Mouse (Mus musculus) CD8-positive naive resting alpha-beta T cell, adult 2 months (primary cell): ENCODE data around the gene Lmf1.

Experiments used
- DNase-seq, 2 experiments: peaks; one replicate each; pipeline ENCODE4 v3.0.0; 2022; ENCODE audit warnings: low read depth in 2 of 2, low spot score in 2 of 2

Gene Lmf1

DNA sequence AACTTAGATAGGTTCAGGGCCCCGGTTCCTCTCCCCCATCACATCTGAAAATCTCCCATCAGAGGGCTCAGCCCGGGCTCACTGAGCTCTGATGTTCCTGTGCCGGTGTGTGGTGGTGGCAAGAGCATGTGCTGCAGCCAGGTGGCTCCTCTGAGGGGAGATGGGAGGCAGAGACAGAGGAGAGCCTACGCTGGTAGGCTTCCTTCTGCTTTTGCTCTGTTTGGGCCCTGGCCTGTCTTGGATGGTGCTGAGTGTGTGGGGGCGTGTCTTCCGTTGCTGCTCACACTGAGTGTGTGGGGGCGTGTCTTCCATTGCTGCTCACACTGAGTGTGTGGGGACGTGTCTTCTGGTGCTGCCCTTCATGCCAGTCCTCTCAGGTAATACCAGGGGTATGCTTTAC, 23.5 kb downstream of the Lmf1 start:
- no peak for DNase-seq

DNA sequence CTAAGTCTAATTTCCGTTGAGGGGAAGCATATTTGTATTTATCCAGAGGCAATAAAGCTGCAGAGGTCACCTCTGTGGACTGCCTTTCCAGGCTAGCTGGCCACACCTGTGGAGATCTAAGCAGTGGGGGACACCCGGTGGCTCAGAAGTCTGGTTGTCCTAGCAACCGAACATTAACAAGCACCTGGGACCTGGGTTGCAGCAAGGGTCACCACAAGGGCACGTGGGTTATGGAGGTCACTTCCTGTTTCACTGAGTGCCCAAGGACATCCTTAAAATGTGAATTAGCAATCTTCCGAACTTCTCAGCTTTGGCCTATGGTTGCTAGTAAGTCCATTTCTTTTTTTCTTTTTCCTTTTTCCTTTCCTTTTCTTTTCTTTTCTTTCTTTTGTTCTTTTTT, 25.3 kb downstream of the Lmf1 start:
- no peak for DNase-seq

DNA sequence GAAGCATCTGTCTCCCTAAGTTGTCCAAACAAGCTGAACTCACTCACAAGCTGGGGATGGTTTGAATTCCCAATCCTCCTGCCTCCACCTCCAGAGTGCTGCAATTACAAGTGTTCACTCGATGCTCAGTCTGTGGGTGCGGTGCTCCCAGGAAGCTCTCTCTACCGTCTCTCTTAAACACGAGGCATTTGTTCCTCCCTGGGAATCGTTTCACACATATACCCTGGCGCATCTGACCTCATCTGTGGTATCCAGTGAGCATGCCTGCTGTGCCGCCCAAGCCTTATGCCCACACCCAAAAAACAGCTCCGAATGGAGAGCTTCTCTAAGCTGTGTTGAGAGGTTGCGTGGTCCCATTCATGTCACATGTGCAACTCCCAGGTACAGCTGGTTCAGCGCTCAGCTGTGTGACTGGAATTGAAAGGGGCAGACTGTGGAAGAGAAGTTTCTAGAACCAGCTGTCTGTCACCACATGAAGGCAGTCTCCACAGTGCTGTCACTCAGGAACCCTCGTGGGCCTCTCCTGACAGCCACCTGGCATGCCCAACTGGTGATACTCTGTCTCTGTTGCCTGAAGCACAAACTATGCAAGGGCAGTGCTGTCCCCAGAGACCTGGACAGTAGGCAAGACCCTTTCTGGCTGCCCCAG, 29.4 kb downstream of the Lmf1 start:
- no peak for DNase-seq

DNA sequence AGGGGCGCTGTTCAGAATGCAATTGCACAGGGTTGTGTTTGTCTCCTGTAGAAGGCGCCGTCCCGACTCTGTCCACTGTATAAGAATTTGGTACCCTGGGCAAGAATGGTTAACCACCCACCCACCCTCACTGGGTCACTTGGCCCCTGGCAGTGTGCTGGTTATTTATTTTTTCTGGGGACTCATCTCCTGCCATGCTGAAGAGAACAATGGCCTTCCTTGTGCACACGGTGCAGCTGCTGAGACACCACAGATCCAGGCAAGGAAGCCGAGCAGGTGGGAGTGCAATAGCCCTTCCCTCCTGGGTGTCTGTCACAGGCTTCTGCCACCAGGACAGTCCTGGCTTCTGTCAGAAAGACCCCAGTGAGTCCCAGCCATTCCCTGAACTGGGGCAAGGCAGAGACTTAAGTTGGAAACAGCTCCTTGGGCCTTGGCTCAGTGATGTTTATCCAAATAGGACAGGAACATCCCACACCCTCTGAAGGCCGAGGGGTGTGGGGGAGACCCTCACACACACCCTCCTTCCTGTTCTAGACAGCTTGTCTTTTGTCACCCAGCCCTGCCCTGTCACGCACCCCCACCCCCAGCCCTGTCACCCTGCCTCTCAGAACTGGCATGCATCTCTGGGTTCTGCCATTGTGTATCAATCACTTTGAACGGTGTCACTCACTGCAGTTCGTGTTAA, 30.1 kb downstream of the Lmf1 start:
- DNase-seq = no peak

DNA sequence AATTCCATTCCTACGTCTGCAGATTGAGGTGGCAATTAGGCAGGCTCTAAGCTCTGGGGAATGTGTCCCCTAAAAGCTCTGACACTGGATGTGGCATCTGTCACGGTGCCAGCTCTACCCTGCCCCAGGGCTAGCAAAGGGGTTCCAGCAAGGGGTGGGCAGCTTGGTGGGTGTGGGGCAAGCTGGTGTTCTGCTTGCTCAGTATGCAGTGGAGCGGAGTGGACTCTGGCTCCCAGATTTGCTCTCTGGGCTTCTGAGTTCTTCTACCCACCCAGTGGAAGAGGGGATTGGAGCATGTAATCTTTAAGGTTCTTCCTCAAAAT, 30.6 kb downstream of the Lmf1 start:
- DNase-seq = no peak

DNA sequence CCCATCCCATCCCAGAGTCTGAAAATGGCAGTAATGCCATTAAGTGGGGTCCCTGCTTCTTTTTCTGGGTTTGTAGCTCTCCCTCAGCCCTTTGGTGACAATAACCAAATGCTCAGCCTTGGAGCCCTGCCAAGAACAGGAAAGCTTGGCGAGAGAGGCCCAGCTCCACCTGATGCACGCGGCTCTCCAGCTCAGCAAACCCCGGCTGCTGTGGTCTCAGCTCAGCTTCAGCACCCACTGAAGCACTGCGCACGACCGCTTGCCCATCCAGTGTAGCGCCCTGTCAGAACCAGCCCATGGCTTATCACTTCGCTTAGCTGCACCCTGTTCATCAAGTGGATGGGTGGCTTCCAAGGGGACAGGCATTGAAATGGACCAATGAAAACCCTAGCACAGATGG, 31.3 kb downstream of the Lmf1 start:
- DNase-seq = no peak

DNA sequence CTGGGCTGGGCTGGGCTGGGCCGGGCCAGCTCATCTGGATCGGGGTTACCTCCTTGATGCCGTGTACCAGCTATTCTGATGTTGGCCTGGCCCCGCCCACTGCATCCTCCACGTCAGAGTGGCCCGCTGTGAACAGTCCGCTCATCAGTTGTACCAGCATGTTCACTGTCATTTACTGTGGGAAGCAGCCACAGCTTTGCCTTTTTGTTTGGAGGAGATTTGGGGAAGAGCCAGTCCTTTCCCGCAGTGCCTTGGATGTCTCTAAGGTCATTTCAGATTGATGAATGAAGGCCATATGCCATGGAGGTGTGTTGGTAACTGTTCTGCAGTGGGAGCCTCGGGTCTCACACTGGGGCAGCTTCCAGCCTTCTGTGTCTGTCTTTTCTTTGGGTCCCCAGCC, 33.7 kb downstream of the Lmf1 start:
- no peak for DNase-seq

DNA sequence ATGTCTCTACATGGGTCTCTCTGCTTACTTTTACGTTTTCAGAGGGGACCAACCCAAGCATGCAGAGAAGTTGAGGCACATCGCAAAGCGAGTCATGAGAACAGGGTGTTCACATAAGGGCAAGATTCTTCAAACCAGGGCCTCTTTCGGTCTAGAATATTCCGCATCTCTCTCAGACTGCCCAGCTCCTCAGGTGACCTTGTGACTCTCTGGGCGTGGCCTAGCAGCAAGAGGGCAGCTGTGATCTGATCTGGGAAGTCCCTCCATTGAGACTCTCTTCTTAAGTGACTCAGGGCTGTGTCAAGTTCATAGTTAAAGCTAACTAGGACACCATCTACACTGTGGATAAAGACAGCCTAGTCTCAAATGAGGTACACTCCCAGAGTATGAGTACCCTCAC, 34.4 kb downstream of the Lmf1 start:
- DNase-seq = no peak

DNA sequence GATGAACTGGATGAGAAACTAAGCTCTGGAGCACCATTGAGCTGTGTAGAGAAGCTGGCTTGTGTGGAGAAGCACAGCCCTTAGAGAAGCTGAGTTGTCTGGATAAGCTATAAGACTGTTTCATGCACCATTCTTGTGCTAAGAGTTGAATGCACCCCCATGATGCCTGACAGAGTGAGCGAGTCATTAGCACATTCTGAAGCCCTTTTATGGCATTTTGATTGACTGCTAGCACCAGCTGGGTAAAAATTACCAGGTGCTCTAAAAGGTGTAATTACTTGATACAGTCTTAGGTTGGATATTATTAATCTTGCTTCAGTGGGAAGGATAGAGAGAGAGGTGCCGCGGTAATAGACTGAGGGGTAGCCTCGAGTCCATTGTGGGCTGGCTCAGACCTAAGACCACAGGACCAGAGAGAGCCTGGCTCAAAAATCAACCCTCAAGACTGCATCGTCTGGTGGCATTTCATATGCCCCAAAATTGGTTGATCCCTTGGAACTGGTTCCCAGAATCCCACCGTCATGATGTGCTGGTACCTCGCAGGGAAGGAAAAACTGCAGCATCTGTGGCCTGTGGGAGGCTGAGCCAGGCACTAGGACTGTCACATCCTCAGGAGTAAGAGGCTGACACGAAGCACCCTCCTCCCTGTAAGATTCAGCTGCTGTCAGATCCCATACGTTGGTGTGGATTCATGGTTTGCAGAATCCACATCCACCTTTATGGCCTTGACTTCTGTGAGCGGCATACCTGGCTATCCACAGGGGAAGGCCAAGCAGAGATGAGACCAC, 36.0 kb downstream of the Lmf1 start:
- no peak for DNase-seq

DNA sequence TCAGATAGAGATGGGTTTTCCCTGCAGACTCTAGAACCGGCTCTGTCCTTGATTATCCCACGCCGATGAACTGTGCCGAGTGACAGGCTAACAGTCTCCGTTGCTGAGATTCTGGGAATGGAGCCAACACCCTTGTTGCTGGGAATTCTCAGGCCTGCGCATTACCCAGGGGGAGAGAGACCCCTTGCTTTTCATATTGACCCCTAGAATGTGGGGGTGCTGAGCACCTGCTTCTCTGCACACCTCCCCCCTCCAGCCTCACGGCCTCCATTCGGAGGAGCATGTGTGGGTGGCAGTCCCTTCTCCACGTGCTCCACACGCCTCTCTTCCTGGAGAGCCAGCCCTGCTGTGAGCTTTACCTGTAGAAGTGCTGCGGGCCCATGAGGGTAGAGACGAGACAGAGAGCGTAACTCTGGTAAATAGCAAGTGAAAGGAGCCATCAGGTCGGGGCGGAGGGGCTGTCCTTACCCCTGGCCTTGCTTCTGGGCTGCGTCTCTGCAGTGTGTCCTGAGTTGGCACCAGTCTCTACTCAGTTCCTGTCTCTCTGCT, 39.7 kb downstream of the Lmf1 start:
- DNase-seq = no peak

DNA sequence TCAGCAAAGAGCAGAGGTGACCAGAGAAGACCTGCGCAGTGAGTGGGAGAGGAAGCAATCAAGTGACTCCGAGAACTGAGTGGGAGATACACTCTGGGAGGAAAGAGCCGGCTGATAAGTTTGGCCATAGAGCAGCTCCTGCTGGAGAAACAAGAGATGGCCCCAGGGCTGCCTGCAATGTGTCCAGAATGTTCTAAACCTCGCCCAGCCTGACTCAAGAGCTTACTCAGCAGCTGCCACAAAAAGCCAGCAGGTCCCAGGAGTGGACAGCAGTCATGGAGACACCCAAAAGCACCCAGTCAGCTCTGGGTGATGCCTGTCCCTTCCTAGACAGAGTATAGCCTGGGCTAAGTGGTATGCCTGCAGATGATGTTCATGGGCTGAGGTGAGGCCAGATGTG, 44.6 kb downstream of the Lmf1 start:
- no peak for DNase-seq

DNA sequence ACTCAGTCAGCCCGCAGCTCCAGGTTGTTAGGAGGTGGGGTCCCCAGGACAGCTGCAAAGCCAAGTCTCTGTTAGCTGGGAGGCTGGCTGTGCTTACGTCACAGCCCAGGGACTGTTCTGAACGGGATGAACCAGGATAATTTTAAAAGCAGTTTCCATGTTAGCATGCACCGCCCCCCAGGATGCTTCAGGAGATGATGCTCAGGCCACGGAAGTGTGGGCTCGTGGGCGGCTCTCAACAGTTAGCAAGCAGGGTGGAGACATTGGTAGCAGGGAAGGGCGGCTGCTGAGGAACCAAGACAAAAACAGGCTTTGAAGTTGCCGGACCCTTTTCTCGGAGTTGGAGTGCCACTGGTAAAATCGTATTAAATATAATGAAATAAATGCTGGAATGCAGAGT, 45.0 kb downstream of the Lmf1 start:
- no peak for DNase-seq

DNA sequence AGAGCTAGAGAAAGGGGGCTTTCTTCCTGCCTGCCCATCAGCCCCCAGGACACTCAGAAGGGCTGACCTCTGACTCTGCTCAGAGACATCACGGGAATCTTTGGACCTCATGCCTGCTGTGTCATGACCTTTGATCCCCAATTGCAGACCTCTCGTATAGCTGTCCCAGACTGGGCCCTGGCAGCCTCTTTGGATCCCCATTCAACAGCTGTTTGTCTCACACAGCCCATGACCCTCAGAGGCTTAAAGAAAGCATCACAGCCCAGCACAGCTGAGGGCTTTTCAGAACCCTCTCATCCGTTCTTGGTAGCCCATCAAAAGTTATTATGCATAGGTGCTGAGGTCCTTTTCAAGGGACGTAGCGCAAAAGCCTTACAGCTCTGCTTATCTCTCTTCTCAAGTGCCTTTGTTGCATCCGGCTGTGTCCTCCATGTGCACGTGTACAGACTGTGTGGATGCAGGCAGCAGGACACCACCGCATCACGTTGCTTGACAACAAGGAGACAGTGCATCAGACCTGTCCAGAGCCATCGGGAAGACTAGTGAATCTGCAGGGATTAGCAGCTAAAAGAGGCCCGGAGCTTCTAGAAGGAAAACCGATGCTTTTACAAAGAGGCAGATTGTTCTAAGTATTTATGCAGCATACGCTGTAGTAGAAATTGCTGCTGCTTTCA, 45.7 kb downstream of the Lmf1 start:
- no peak for DNase-seq

DNA sequence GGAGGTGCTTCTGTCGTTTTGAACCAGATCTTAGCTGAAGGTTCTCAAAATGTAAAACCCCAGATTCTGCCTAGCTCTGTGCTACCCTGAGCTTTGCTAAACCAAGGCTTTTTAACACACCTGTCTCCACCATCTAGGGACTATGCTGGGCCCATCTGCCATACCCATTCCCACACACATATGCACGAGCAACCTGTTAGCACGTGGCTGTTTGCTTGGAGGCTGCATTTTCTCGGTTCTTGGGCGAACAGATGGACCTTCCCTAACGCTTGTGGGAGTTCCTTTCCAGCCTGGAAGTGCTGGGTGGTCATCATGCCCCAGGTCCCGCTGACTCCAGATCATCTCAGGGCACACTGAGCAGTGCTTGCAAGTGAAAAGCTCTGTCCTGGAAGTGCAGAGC, 46.4 kb downstream of the Lmf1 start:
- no peak for DNase-seq

DNA sequence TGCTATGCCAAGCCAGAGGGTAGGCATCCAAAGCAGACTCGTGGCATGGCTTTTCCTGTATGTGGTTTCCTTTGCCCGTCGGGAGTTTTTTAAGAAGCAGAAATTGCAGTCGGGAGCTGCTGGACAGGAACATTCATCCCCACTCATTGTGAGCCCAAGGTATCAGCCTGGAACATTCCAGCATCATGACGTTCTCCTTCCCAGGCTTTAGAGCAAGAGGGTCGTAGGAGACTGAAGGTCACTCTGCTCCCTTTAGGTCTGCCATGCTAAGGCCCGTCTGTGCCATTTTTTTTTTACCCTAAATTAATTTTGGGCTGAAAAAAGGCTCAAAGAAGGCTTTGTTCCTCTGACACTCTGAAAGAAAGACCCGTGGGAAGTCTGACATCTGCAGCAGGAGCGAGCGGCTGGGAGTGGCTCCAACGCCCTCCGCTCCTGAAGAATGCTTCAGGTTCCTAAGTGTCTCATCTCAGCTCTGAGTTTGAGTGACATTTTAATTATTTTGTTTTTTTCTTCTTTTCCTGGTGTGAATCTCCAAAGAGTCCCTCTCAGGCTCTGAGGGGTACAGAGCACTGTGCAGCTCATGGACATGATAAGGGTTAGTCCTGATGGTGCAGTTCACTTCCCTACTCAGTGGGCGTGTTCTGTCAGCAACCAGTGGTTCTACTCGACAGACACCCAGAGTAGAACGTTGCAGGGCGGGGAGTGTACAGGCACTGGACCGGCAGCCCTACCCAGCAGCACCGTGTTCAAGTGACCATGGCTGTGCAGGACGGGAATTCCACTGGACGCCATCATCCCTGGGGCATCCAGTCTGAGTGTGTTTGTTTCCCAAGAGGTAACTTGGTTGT, 47.5 kb downstream of the Lmf1 start:
- no peak for DNase-seq

DNA sequence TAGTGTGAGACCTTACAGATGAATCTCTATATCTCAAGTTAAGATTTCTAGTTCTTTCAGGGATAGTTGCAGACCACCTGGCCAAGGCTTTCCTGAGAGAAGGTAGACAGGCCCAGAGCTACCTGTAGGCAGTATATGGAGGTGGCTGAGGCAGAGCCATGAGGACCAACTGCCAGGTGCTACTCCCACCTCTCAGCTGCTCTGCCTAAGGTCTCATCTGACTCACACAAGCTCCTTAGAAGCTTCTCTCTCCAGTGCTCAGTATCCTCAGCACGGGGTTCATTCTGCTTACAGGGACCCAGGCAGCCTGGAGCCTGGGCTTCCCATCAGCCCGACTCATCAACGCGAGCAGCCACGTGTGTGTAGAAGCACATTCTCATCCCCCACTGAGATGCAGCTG, 51.4 kb downstream of the Lmf1 start:
- no peak for DNase-seq

DNA sequence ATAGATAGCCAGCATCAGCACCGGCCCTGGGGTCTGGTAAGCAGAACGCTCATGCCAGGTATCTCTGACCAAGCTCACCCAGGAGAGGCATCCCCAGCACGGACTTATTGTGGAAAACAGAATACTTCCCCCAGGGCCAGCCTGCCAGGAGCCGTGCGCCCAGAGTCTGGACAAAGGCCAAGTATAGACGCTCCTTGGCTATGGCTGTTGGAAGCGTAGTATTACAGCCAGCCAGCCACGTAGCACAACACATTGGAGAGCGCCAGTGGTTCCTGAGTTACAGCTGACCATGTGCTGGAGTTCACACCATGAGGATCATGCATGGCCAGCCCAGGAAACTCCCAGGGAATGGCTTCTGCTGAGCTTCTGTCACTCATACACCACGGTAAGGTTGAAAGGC, 55.2 kb downstream of the Lmf1 start:
- DNase-seq = no peak

DNA sequence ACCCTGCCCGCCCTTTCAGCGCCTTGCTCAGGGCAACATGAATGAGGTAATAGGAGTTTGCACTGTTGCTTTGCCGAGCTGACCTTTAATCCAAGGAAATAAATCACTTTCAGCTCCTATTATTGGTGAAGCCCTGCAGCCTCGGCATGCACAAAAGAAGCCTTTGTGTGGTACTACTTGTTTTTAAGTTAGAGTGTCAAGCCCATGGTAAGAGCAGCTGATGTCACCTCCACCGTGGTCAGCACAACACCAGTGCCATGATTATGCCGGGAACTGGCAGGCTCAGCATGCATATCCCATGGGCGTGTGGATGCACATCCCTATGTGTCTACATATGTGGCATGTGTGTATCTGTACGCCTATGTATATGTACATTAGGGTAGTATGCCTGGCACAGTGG, 56.5 kb downstream of the Lmf1 start:
- no peak for DNase-seq

DNA sequence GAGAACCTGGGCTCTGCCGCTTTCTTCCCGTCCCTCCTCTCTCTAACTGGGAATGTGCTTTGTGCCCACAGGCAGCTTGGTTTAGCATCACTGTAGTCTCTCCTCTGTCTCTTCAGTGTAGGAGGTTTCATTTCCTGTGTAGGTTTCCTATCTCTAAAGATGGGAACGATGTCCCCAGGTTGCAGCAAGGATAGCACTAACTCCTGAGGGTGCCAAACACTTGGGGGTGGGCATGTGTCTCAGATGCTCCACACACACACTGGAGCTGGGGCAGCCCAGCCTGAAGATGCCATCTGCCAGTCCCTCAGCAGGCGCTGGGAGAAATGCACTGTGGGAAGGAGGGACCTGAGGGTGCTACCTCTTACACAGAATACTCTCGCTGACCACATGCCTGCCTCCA, 56.9 kb downstream of the Lmf1 start:
- no peak for DNase-seq

DNA sequence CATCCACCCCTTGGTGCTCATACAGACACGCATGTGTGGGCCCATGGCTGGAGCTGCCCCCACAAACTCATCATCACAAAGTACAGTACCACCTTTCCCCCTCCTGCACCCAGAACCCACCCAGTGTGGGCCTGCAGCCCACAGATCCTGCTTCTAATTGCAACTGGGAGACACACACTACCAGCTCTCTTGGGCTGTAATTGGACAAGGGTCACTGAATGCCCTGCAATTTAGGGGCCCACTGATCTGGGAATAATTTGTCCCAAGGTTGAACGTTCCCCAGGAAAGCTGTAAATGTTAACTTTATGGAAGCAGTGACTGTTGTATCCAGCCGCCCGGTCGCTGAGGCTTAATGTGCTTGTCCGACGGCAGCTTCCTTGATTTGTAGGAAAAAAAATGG, 59.1 kb downstream of the Lmf1 start:
- DNase-seq = no peak

DNA sequence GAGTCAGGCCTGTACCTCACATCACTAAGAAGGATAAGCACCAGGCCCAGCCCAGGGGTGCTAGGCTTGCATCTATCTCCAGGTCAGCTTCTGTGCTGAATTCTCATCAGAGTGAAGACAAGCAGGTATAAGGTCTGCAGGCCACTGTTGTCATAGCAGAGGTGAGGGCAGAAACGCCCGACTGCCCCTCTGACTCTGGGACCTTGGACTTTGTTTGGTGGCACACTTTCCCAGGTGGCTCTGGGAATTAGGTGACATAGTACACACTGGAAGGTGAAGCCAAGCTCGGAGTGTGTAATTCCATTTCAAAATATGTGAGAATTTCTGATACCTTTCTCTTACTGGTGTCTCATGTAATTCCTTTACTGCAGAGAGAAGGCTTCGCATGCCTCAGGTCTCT, 59.6 kb downstream of the Lmf1 start:
- no peak for DNase-seq
